Mouse (Mus musculus) embryo, embryonic 10 days (tissue): ENCODE measurements around the gene Dennd6b.

ENCODE experiments used
- DNase-seq: peaks from one replicate; pipeline ENCODE4 v3.0.0-alpha.2; 2015; ENCODE audit warnings: low spot score

Gene Dennd6b

DNA sequence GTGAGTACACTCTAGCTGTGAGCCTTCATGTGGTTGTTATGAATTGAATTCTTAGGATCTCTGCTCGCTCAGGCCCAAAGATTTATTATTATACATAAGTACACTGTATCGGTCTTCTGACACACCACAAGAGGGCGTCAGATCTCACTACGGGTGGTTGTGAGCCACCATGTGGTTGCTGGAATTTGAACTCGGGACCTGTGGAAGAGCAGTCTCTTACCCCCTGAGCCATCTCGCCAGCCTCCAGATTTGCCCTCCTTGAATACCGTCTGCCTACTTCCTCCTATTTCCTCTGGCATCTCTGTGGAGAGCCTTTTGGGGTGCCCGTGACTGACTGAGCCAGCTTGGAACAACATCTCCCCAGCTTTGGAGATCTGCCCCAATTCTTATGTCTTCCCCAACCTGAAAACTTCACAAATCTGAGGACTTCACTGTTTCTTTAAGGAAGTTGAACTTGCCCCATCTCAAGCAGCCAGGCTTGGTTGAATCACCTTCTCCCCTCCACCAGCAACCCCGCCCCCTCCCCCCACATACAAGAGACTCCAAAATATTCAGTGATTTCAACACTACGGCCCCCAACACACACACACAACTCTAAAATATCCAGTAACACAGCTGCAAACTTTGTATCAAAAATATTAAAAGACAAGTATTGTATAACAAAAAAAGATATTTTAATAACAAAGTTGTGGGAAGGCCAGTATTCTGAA lies 14.6 kb downstream of the Dennd6b start:
- no peak for DNase-seq

- DNase-seq: peak; percentile 90
These were observed 15.6 kb downstream of the Dennd6b start, which contains the start of gene Plxnb2 for GRCm38 (mm10) chr15:89180571-89181229. Gene Plxnb2, minus strand, starts transcription at chr15:89180788.

DNA sequence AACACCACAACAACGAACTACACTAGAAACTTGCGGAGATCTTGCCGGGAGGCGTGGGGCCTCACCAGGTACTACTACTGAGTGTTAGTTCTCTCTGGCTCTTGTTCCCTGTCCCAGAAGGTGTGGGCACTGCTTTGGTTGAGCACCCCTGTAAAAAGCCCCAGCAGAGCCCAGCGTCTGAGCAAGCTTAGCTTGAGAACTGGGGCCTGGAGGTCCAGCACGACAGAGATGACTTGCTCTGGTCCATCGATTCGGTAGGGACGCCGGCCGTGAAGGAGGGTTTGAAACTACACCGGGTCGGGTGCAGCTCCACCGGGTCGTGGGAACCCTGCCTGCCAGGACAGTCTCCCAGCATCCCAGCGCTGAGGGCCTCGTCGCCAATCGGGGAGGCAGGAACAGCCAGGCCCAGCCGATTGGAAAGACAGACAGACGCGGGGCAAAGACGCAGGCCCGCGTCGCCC lies 16.2 kb downstream of the Dennd6b start:
- no peak for DNase-seq

GRCm38 (mm10) chr15:89179630-89179964 lies 16.7 kb downstream of the Dennd6b start:
- no peak for DNase-seq

- DNase-seq: peak; percentile 73
These were observed 17.2 kb downstream of the Dennd6b start for GRCm38 (mm10) chr15:89178954-89179629.

- no peak for DNase-seq
These were observed 17.9 kb downstream of the Dennd6b start for GRCm38 (mm10) chr15:89178260-89178860.

DNA sequence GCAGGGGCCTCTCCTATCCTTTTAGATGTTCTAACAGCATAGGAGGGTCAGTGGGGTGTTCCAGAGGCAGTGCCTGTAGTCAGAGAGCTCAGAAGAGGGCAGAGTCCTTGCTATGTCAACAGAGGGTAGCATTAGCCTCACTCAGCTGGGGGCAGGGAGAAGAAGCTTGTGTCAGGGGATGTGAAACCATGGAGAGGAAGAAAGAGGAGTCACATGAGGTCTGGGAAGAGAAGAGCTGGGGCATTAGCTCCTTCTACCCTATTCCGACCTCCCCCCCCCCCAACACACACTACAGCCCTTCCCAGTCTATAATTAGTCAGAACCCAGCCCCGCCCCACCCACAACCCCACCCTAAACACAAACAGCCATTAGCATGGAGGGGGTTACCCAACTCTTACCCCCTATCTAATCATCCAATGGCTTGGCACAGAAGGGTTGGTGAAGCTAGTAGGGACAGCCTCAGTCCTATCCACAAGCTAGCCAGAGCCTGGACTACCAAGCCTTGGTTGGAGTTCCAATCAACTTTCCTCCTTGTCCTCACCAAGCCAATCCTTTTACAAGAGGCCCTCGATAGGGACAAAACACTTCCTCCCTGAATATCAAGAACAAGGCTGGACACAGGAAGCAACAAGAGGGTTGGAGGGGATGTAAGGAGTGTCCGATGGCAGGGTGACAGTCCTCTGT lies 18.6 kb downstream of the Dennd6b start:
- no peak for DNase-seq

- peak; percentile 54 for DNase-seq
These were observed 19.2 kb downstream of the Dennd6b start for GRCm38 (mm10) chr15:89177121-89177520.

GRCm38 (mm10) chr15:89175411-89176155 lies 20.7 kb downstream of the Dennd6b start:
- DNase-seq: no peak

DNA sequence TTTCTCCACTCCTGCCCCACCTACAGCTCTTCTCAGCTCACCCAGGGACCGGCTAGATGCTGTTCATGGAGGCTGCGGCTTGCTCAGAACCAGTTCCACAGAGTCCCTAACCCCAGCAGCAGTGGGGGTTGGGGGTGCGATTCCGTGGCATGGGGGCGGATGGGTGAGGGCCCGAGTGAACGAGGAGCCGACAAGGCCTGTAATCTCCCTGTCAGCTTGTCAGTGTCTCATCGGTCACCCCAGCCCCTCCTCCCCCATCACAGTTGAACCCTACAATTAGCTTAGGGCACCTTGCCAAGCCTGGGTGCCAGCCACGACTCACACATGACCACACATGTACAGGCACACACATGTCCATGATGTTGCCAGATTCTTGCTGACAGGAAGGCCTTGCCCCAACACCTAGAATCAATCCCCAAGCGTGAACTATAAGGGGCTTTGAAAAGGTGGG lies 21.4 kb downstream of the Dennd6b start:
- no peak for DNase-seq

DNA sequence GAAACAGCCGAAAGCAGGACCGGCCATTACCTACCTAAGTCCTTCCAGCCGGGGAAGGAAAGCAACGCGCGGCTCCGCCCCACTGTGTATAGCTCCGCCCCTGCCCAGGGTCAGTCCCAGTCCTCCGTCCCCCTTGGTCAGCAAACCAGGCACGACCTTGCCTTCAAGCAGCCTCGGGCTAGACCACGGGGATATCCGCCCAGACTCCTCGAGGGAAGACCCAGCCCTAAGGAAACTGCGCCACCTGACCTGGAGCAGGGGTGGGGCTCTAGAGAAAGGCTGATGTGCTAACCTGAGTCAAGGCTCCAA lies 22.4 kb downstream of the Dennd6b start:
- peak; percentile 90 for DNase-seq

- DNase-seq: peak; percentile 69
These were observed 23.0 kb downstream of the Dennd6b start for GRCm38 (mm10) chr15:89173024-89173905.

GRCm38 (mm10) chr15:89172276-89172935 lies 23.9 kb downstream of the Dennd6b start:
- no peak for DNase-seq

GRCm38 (mm10) chr15:89171526-89172051 lies 24.7 kb downstream of the Dennd6b start:
- no peak for DNase-seq

DNA sequence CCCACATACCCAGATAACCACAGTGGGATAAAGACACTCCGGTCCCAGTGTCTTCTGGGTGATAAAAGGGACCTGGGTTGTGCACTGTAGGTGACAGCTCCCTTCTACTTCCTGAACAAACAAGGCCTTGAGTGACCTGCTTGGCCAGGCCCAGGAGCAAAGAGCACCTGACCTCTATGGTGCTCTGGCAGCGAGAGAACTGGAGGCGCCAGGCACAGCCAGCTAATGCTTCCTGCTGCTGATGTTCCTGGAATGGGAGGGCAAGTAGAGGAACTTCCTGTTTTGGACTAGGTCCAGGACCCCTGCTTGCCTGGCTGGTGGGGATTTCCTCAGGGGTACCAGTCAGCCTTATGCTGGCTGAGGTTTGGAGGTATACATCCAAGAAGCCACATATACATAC lies 26.2 kb downstream of the Dennd6b start:
- DNase-seq: no peak

GRCm38 (mm10) chr15:89169431-89169830 lies 26.9 kb downstream of the Dennd6b start:
- peak; percentile 91 for DNase-seq

GRCm38 (mm10) chr15:89168922-89169321 lies 27.4 kb downstream of the Dennd6b start:
- DNase-seq: no peak

GRCm38 (mm10) chr15:89165478-89165877 lies 30.8 kb downstream of the Dennd6b start:
- no peak for DNase-seq

- DNase-seq: no peak
These were observed 34.9 kb downstream of the Dennd6b start for GRCm38 (mm10) chr15:89161397-89161796.

GRCm38 (mm10) chr15:89158516-89158915 lies 37.8 kb downstream of the Dennd6b start:
- no peak for DNase-seq
